Mouse (Mus musculus) MEL (cell line): ENCODE measurements around the gene Trim21. TPM values are rescaled to one million over a fixed set of nuclear protein-coding genes. Genes with fewer than 3 reads are reported as not detected.

Experiments
- DNase-seq: peaks from one replicate; pipeline ENCODE4 v3.0.0; 2011; ENCODE audit warnings: low read depth, low spot score
- H3K27ac ChIP-seq: 2 replicates; pipeline ENCODE4 v1.5.1; 2012; ENCODE audit warnings: low read depth, mild to moderate bottlenecking, control low read depth, low read length, moderate library complexity; ENCODE audit not compliant: control insufficient read depth
- H3K27me3 ChIP-seq, 2 experiments: fragments of 150-350 bp in 1 of 2; sonication (generic) in 1 of 2; 2 replicates each; pipeline ENCODE4 v1.6.1; 2012; ENCODE audit warnings: low read length in 2 of 2, mild to moderate bottlenecking in 2 of 2, improper control_type of control experiment in 1 of 2, moderate library complexity in 1 of 2; ENCODE audit not compliant: insufficient read depth in 2 of 2, control insufficient read depth in 1 of 2
- H3K36me3 ChIP-seq, 2 experiments: 2 replicates each; pipeline ENCODE4 v1.6.1; 2012 to 2014; ENCODE audit warnings: low read length in 2 of 2, improper control_type of control experiment in 1 of 2, inconsistent platforms in 1 of 2, mild to moderate bottlenecking in 1 of 2; ENCODE audit not compliant: insufficient read depth in 2 of 2, control insufficient read depth in 1 of 2
- H3K4me1 ChIP-seq, 2 experiments: fragments of 150-350 bp in 1 of 2; sonication (generic) in 1 of 2; 2 replicates each; pipeline ENCODE4 v1.6.1; 2012; ENCODE audit warnings: low read length in 2 of 2, improper control_type of control experiment in 1 of 2, mild to moderate bottlenecking in 1 of 2; ENCODE audit not compliant: insufficient read depth in 2 of 2, control insufficient read depth in 1 of 2
- H3K4me3 ChIP-seq, 2 experiments: fragments of 150-350 bp in 1 of 2; sonication (generic) in 1 of 2; 2 replicates each; pipeline ENCODE4 v1.5.1; 2012; ENCODE audit warnings: low read depth in 2 of 2, low read length in 2 of 2, mild to moderate bottlenecking in 2 of 2, moderate library complexity in 2 of 2, control low read depth in 1 of 2, improper control_type of control experiment in 1 of 2; ENCODE audit not compliant: control insufficient read depth in 1 of 2, insufficient read depth in 1 of 2
- H3K79me2 ChIP-seq: 2 replicates; pipeline ENCODE4 v1.6.1; 2012; ENCODE audit warnings: mild to moderate bottlenecking, low read length, moderate library complexity; ENCODE audit not compliant: control insufficient read depth, poor library complexity, insufficient read depth
- H3K9ac ChIP-seq: 2 replicates; pipeline ENCODE4 v1.6.1; 2012; ENCODE audit warnings: low read depth, mild to moderate bottlenecking, control low read depth, low read length, moderate library complexity; ENCODE audit not compliant: control insufficient read depth, poor library complexity, severe bottlenecking
- H3K9me3 ChIP-seq: fragments of 150-350 bp; sonication (generic); replicated peaks from 2 replicates; pipeline ENCODE4 v1.6.1; 2012; ENCODE audit warnings: mild to moderate bottlenecking, low read length, improper control_type of control experiment, moderate library complexity; ENCODE audit not compliant: insufficient read depth
- BHLHE40 ChIP-seq: IDR thresholded peaks from 2 replicates; pipeline ENCODE4 v1.6.1; 2012; ENCODE audit warnings: low read depth, mild to moderate bottlenecking, inconsistent platforms, low read length, improper control_type of control experiment, borderline replicate concordance
- CHD1 ChIP-seq: IDR thresholded peaks from 2 replicates; pipeline ENCODE4 v1.6.1; 2012; ENCODE audit warnings: low read depth, mild to moderate bottlenecking, inconsistent platforms, low read length, improper control_type of control experiment
- CHD2 ChIP-seq: IDR thresholded peaks from 2 replicates; pipeline ENCODE4 v1.6.1; 2011; ENCODE audit warnings: low read length, improper control_type of control experiment
- ELF1 ChIP-seq: IDR thresholded peaks from 2 replicates; pipeline ENCODE4 v1.6.1; 2014; ENCODE audit warnings: low read depth, mild to moderate bottlenecking, inconsistent platforms, low read length, improper control_type of control experiment, moderate library complexity
- EP300 ChIP-seq, 2 experiments: IDR thresholded peaks; 2 replicates each; pipeline ENCODE4 v1.6.1; 2011; ENCODE audit warnings: improper control_type of control experiment in 2 of 2, low read length in 2 of 2, low read depth in 1 of 2, mild to moderate bottlenecking in 1 of 2
- ETS1 ChIP-seq: IDR thresholded peaks from 2 replicates; pipeline ENCODE4 v1.6.1; 2012; ENCODE audit warnings: low read depth, mild to moderate bottlenecking, inconsistent platforms, low read length, improper control_type of control experiment, moderate library complexity
- GABPA ChIP-seq: IDR thresholded peaks from 2 replicates; pipeline ENCODE4 v1.6.1; 2012; ENCODE audit warnings: low read depth, mild to moderate bottlenecking, inconsistent platforms, low read length, improper control_type of control experiment, moderate library complexity
- HCFC1 ChIP-seq: IDR thresholded peaks from 2 replicates; pipeline ENCODE4 v1.6.1; 2012; ENCODE audit warnings: low read depth, mild to moderate bottlenecking, inconsistent platforms, low read length, improper control_type of control experiment, moderate library complexity
- KAT2A ChIP-seq: conservative IDR thresholded peaks from 2 replicates; pipeline ENCODE4 v1.6.1; 2012; ENCODE audit warnings: low read depth, low read length, improper control_type of control experiment, inconsistent platforms
- MAFK ChIP-seq: IDR thresholded peaks from 2 replicates; pipeline ENCODE4 v1.6.1; 2011; ENCODE audit warnings: low read depth, mild to moderate bottlenecking, low read length, improper control_type of control experiment, borderline replicate concordance
- MEF2A ChIP-seq: IDR thresholded peaks from 2 replicates; pipeline ENCODE4 v1.6.1; 2014; ENCODE audit warnings: low read depth, mild to moderate bottlenecking, inconsistent platforms, low read length, improper control_type of control experiment; ENCODE audit not compliant: poor library complexity, insufficient replicate concordance, severe bottlenecking; ENCODE audit errors: extremely low read depth
- MXI1 ChIP-seq: IDR thresholded peaks from 2 replicates; pipeline ENCODE4 v1.6.1; 2011; ENCODE audit warnings: mild to moderate bottlenecking, low read depth, low read length, improper control_type of control experiment
- MYB ChIP-seq: IDR thresholded peaks from 2 replicates; pipeline ENCODE4 v1.6.1; 2011; ENCODE audit warnings: mild to moderate bottlenecking, low read depth, low read length, improper control_type of control experiment
- NELFE ChIP-seq: IDR thresholded peaks from 2 replicates; pipeline ENCODE4 v1.6.1; 2011; ENCODE audit warnings: low read depth, low read length, improper control_type of control experiment
- NRF1 ChIP-seq: IDR thresholded peaks from 2 replicates; pipeline ENCODE4 v1.6.1; 2014; ENCODE audit warnings: low read depth, mild to moderate bottlenecking, inconsistent platforms, low read length, improper control_type of control experiment, moderate library complexity; ENCODE audit not compliant: poor library complexity, insufficient read depth, severe bottlenecking
- POLR2AphosphoS2 ChIP-seq: IDR thresholded peaks from 2 replicates; pipeline ENCODE4 v1.6.1; 2011; ENCODE audit warnings: low read length, improper control_type of control experiment
- POLR2AphosphoS5 ChIP-seq: IDR thresholded peaks from 2 replicates; pipeline ENCODE4 v1.6.1; 2012; ENCODE audit warnings: low read depth, borderline replicate concordance, mild to moderate bottlenecking, inconsistent platforms, low read length, moderate library complexity, mixed read lengths
- RAD21 ChIP-seq: IDR thresholded peaks from 2 replicates; pipeline ENCODE4 v1.6.1; 2011; ENCODE audit warnings: mild to moderate bottlenecking, low read depth, low read length, improper control_type of control experiment
- RCOR1 ChIP-seq: IDR thresholded peaks from 2 replicates; pipeline ENCODE4 v1.6.1; 2012; ENCODE audit warnings: low read depth, mild to moderate bottlenecking, inconsistent platforms, low read length, improper control_type of control experiment
- TAL1 ChIP-seq: IDR thresholded peaks from 2 replicates; pipeline ENCODE4 v1.6.1; 2012; ENCODE audit warnings: mild to moderate bottlenecking, inconsistent platforms, low read length, moderate library complexity, mixed read lengths
- TBP ChIP-seq: IDR thresholded peaks from 2 replicates; pipeline ENCODE4 v1.8.0; 2011; ENCODE audit warnings: low read depth, low read length, improper control_type of control experiment
- ZKSCAN1 ChIP-seq: IDR thresholded peaks from 2 replicates; pipeline ENCODE4 v1.6.1; 2012; ENCODE audit warnings: low read depth, mild to moderate bottlenecking, inconsistent platforms, low read length, improper control_type of control experiment, moderate library complexity
- ZNF384 ChIP-seq: IDR thresholded peaks from 2 replicates; pipeline ENCODE4 v1.6.1; 2012; ENCODE audit warnings: low read depth, mild to moderate bottlenecking, inconsistent platforms, low read length, improper control_type of control experiment
- polyA plus RNA-seq, 2 experiments: library from polyadenylated mRNA; stranded (reverse) in 1 of 2; unstranded in 1 of 2; fragments of >175 nt in 1 of 2; fragments of >200 nt in 1 of 2; gene quantifications; 2 replicates each; pipeline versions ENCODE4 v1.2.1 to v1.2.4; 2012; ENCODE audit warnings: low replicate concordance in 2 of 2, low read depth in 1 of 2; ENCODE audit not compliant: insufficient read length in 2 of 2, insufficient read depth in 1 of 2, missing spikeins in 1 of 2
- total RNA-seq: library from RNA; depleted of rRNA; stranded (reverse); fragments of 300-350 nt; gene quantifications from 2 replicates; pipeline ENCODE4 v1.2.3, GENCODE M21; 2012

The Trim21 gene
- total and polyA plus RNA-seq, 3 experiments, result 2.8 to 3.3 TPM; not detected in 1

GRCm38 (mm10) chr7:102591786-102592185 lies 26.5 kb upstream of the Trim21 start, which contains the start of gene Olfr551:
Gene Olfr551 (minus strand): TSS chr7:102591886.
- H3K79me2 ChIP-seq, result no peaks in the 10 kb centered on the region
- TF ChIP-seq NRF1 (no peak), TBP (no peak), ZKSCAN1 (no peak), MYB (no peak), MXI1 (no peak), RAD21 (no peak), TAL1 (no peak), GABPA (no peak), NELFE (no peak), KAT2A (no peak), MAFK (no peak), POLR2AphosphoS2 (no peak)
- TF ChIP-seq, all 39 proteins: peak for 0
- DNase-seq, result no peak
- H3K9me3 ChIP-seq, result no peaks in the 10 kb centered on the region
- no peak within 1 kb of the TSS for H3K9ac ChIP-seq
- no peak within 1 kb of the TSS for H3K4me3 ChIP-seq
- no peaks in the 10 kb centered on the region for H3K36me3 ChIP-seq
- H3K27ac ChIP-seq, result no peak within 1 kb of the TSS
- H3K4me1 ChIP-seq, result no peaks in the 10 kb centered on the region
- no peaks in the 10 kb centered on the region for H3K27me3 ChIP-seq

- TF ChIP-seq RAD21, result no peak
- TF ChIP-seq MEF2A, result no peak
- no peak for TF ChIP-seq CHD1
- no peak for TF ChIP-seq MAFK
- TF ChIP-seq RCOR1, result no peak
- no peak for TF ChIP-seq POLR2AphosphoS5
- TF ChIP-seq POLR2AphosphoS2, result no peak
- TF ChIP-seq ETS1, result no peak
- no peak for TF ChIP-seq ZNF384
- TF ChIP-seq EP300 (IDR thresholded peaks at IDR 0.05; ENCODE audit: low read depth in 1 of 2, low read length in 2 of 2), result no peak
- TF ChIP-seq BHLHE40, result no peak
- TF ChIP-seq NRF1, result no peak
- TF ChIP-seq MYB, result no peak
- no peak for TF ChIP-seq CHD2
- no peak for TF ChIP-seq HCFC1
- TF ChIP-seq MXI1, result no peak
- no peak for TF ChIP-seq ELF1
- no peak for DNase-seq
- no peak overlapping the region for H3K9ac ChIP-seq
- no peaks in the 10 kb centered on the region for H3K36me3 ChIP-seq
- peaks cover 0 to 2% of the 10 kb centered on the region in 2 experiments; a peak in 3 of 4 replicates for H3K27me3 ChIP-seq
- H3K9me3 ChIP-seq, result no peaks in the 10 kb centered on the region
- H3K79me2 ChIP-seq, result no peaks in the 10 kb centered on the region
- no peaks in the 10 kb centered on the region for H3K4me1 ChIP-seq
- H3K27ac ChIP-seq, result no peak overlapping the region
- H3K4me3 ChIP-seq, result no peak overlapping the region
Observed at GRCm38 (mm10) chr7:102575998-102576397, 10.7 kb upstream of the Trim21 start.
